Mouse (Mus musculus): ENCODE measurements around the gene A930033H14Rik.

The A930033H14Rik gene

DNA sequence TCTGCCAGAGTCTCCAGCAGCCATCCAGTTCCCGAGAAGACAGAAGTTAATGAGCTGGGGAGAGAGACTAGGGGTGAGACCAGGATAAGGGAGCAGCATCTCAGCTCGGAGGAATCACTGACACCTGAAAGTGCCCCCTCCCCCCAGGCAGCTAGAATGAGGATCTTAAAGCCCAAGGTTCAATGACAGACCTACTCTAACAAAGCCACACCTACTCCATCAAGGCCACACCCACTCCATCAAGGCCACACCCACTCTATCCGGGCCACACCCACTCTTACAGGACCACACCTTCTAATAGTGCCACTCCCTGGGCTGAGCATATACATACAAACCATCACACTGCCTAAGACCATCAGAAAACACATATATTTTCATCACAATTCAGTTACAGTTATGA is 24.3 kb upstream of the A930033H14Rik start:
- no peak for DNase-seq (ENCODE audit: low spot score)

DNA sequence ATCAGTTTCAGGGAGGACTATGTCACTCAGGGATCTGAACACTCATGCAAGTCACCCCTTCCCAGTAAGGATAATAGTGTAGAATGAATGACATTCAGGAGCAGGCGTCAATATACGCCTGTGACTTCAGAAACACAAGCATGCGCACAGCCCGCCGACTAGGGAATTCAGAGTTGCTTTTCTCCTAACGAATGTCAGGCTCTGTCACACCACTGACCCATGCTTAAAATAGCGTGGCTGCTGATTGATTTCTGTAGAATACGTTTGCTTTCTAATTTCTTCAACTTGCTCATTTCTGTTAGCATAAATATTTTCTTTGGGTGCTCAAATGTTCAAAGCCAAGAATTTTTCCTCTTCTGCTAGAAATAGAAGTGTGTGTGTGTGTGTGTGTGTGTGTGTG is 13.1 kb upstream of the A930033H14Rik start:
- no peak for DNase-seq (ENCODE audit: low spot score)

DNA sequence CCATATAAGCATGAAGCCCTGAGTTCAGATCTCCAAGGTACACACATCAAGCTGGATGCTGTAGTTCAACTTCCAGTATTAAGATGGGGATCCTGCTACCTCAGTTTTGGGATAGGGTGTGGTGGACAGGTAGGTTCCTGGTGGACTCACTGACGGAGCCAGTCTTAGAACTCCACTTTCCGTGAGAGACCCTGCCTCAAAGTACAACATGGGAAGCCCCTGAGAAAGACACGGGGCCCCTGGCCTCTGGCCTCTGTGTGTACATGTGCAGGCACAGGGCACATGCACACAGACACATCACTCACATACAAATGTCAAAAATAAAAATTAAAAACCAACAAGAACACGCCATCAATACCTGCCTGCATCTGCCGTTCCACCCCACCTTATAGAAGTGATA is 12.6 kb upstream of the A930033H14Rik start:
- DNase-seq (ENCODE audit: low spot score), result no peak

DNA sequence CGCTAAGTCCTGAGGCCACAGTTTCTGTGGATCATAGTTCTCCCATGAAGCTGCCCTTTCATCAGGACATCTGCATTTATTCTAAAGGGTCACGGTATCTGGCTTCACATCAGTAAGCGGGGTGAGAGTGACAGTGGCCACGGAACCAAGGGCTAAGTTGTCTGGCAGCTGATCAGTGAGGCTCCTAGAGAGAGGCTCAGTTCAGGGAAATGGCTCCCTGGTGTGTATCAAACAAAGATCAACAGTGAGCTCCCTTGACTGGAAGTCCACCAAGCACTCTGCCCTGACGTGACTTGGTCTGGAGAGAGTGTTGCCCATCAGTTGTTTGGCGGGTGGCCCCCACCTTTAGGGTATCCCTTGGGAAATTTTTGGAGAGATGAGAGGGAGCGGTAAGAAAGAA is 11.4 kb upstream of the A930033H14Rik start:
- no peak for DNase-seq (ENCODE audit: low spot score)

DNA sequence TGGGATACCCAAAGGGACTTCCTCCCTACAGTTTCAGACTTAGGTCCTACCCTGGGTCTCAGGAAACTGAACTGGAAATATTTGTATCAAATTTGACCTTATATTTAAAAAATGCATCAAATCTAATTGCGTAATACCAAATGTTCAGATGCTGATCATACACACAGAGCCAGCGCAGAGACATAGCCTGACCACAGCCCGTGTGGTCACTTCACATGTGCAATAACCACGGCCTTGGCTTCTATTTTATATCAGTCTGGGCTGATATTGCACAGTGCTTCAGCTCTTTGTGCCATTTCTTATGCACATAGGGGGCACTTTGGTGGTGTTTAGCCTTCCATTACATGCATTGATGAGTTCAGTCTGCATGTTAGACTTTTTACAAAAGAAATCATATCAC is 10.3 kb upstream of the A930033H14Rik start:
- DNase-seq (ENCODE audit: low spot score), result no peak

DNA sequence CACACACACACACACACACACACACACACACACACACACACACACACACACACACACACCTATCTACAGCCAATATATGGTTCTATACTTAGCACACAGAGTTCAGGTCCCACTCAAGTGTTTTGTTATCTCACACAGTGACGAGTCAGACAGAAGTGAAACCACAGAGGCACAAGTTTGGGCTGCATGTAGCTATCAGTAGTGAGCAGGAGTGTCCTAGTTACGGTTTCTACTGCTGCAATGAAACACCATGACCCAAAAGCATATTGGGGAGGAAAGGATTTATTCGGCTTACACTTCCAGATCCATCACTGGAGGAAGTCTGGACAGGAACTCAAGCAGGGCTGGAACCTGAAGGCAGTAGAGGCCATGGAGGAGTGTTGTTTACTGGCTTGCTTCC is 9.1 kb upstream of the A930033H14Rik start:
- no peak for DNase-seq (ENCODE audit: low spot score)

DNA sequence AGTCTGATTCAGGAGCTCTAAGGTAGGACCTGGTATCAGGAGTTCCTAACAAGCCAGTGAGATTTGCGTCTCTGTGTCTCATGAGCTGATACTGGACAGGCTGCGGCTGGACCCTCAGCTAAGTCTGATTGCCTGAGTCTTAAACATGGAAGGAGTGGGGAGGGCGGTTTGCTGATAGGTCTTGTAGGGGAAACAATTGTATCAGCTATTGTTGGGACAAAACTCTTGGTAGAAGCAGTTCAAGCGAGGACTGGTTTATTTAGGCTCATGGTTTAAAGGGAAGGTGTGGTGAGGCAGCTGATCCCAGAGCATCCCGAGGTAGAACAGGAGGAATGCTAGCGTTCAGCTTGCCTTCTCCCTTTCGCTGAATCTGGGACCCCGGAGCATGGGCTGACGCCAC is 8.2 kb upstream of the A930033H14Rik start:
- no peak for DNase-seq (ENCODE audit: low spot score)

DNA sequence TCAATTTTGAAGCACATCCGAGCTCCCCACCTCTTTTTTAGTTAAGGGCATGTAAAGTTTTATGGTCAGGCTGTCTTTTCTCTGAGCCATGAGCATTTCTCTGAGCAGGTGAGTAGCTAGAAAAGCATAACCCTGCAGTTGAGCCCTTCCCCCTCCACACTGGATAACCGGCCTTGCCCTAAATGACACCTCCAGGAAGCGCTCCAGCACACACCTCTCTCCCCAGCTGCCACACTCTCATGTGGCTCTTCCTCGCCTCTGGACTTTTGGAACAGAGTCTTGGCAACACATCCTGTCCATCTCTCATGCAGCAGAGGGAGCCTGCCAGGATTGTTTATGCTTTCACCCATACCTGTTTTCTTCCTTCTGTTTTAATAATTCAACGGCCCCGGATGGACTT is 7.4 kb upstream of the A930033H14Rik start:
- DNase-seq (ENCODE audit: low spot score), result no peak

DNA sequence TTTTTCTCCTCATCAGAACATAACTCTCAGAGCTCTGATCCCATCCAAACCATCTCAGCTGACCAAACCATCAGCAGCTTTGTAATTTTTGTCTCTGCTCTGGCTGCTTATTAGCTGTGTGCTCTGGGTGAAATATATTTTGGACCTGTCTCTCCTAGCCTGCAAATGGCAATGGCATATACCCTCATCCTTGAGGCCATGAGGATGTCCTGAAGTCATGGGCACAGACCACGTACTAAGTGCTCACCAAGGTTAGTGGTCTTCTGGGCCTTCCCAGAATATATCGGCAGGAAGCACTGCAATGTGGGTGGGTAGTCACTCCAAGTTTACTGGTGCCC is 6.4 kb upstream of the A930033H14Rik start:
- DNase-seq (ENCODE audit: low spot score), result no peak

DNA sequence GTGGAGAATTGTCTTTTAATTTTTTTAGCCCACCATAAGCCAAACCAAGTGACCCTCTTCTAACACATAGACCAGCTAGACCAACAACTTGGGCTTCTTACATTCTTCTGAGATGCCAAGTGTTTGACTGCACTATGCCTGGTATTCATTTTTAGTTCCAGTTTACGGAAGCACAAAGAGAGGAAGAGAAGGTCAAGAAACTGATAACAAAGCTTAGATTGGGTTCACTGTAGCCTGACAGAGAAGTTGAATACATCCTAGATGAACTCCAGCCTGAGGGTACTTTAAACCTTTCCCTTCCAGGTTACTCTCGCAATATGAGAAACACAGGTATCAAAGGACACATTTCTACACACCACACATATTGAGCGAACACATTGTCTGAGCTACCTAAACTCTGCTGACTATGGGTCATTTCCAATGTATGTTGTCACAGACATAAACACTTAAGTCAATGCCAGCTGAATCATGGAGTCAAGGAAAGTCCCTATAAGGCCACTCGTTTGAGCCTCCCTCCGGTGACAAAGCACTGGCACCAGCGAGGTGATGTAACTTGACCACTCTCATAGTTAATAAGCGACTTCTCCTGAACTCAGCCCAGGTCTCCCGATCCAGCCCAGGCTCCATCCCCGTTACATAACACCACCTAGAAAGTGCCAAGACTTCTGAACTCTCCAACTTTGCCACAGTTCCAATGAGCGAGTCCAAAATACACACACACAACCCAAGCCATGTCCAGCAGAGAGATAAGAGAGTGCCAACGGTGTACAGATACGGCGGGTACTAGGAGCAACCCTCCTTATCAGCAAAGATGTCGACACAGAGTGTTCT is 5.8 kb upstream of the A930033H14Rik start:
- DNase-seq (ENCODE audit: low spot score), result peak; percentile 19

DNA sequence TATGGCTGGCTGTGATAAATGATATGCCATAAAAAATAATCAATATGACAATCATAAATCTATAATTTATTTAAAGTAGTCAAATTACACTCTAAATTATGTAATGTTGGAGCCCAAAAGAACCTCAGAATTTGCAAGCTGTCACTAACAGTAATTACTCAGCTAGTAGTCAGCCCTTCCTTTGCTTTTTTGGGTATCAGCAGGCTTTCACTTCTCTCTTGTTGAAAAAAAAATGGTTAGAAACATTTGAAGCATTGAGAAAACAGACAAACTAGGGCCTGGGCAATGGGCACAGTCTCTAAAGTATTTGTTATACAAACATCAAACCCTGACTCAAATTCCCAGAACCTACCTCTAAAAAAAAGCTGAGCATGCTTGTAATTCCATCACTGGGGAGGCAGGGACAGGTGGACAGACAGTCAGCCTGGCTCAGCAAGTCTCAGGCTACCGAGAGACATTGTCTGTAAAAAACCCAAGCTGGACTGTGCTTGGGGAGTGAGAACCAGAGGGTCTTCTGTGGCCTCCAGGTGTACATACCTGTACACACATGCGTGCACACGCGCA is 4.3 kb upstream of the A930033H14Rik start:
- DNase-seq (ENCODE audit: low spot score), result no peak

DNA sequence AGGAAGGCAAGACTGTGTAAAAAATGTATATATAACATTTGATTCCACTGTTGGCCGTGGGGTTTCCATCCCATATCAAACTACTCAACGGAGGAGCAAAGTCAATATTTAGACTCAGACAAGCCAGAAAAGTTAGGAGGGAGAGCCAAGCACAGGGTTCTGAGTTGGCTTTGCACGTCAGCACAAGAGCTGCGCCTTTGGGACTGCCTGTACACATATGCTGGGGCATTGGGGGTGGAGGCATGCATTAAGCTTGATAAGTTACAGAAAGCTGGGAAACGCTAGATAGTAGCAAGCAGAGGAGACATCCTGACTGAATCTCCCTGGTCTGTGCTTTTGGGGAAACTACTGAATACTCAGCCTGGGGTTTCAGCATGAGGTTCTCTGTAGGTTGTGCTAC is 1.1 kb upstream of the A930033H14Rik start:
- no peak for DNase-seq (ENCODE audit: low spot score)

DNA sequence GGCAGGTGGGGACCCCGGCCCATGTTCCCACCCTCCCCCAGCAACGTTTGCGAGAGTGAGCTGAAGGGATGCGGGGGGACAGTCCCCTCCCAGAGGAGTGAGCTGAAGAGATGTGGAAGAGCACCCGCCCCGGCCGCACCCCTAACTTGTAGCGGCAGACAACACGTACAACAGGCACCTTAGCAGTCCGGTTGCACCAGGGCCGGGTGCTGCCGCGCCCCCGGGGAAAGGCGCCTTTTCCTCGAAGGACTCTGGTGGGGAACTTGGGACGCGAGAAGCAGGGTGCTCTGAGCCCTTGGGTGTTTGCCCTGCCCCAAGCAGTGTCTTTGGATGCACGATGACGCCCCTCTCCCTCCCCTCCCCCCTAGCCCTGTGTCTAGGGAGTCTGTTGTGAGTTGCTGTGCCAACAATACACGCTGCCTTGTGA is 566 bp upstream of the A930033H14Rik start:
- DNase-seq (ENCODE audit: low spot score), result peak; percentile 34

DNA sequence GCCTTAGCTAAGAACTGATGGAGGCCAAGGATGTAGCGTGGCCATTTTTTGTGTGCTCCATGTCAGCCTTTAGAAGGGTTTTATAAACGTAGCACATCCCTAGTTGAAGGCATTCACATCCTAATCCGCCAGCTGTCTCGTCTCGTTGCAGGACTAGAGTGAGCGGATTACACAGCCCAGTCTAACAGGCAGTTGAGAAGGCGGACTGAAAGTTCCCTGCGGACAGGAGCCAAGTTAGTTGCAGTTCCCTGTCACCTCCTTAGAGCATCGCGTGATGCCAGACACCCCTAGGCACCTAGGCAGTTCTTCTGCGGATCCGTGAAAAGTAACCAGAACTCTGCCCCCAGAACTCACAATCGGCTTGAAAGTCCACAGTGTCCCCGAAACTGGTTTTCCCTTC is 922 bp downstream of the A930033H14Rik start:
- peak; percentile 22 for DNase-seq (ENCODE audit: low spot score)

DNA sequence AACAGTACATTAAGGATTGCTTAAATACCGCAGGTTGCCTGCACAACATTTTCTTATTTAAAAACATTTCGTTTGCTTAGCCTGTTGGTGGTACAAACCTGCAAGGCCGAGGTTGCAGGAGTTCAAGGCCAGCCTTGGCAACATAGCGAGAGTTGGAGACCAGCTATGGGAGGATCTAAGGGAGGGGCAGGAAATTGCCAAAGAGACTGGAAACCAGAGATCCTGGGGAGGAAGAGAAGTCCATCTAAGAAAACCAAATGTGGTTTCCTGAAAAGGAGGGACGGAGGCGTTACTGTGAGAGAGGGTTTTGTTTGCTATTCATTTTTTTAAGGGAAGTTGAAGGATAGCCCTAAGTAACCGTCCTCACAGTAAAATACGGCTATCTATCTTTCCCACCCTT is 1.3 kb downstream of the A930033H14Rik start:
- DNase-seq (ENCODE audit: low spot score), result no peak

DNA sequence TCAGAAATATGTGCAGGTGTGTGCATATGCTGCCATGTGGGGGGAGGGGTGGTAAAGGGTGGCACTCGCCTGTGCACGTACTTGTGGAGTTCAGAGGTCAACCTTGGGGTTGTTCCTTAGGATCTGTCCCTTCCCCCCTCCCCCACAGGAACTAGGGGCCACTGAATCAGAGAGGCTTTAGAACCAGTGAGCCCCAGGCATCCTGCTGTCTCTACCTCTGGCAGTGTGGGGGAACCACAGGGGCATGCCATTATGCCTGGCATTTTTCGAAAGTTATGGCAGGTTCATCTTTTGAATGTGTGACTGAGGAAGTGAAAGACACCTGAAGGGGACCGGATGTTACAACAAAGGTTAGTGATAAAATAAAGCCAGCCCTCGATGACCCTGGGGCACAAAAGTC is 2.2 kb downstream of the A930033H14Rik start:
- no peak for DNase-seq (ENCODE audit: low spot score)

DNA sequence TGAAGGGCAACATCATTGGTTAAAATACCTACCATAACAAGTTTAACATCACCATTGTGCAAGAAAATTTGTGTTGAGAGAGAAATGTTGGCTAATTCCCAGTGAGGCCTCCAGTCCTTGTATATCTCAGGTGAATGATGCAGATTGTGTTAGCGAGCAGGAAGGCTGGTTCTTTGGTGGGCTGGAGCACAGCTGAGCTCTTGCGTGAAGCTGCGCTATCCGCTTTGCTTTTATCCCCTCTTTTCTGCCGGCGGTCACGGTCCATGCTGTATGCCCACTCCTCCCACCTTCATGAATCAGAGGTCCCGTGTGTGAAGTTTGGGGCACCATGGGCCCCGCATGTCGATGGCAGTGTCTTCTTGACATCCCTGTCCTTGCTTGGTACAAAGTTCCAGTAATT is 2.9 kb downstream of the A930033H14Rik start:
- DNase-seq (ENCODE audit: low spot score), result no peak

DNA sequence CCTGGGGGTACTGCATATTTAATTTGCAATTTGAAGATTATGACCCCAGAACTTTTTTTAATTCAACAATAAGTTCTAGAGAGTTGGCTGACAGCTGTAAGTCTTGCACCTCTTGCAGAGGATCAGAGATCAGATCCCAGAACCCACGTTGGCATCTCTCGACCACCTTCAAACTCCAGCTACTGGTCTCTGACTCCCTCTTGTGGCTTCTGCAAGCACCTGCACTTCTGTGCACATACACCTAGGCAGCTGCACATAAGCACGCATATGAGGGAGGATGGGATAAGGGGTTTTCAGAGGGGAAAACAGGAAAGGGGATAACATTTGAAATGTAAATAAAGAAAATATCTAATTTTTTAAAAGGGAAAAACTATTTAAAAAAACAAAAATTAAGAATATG is 4.2 kb downstream of the A930033H14Rik start:
- no peak for DNase-seq (ENCODE audit: low spot score)

DNA sequence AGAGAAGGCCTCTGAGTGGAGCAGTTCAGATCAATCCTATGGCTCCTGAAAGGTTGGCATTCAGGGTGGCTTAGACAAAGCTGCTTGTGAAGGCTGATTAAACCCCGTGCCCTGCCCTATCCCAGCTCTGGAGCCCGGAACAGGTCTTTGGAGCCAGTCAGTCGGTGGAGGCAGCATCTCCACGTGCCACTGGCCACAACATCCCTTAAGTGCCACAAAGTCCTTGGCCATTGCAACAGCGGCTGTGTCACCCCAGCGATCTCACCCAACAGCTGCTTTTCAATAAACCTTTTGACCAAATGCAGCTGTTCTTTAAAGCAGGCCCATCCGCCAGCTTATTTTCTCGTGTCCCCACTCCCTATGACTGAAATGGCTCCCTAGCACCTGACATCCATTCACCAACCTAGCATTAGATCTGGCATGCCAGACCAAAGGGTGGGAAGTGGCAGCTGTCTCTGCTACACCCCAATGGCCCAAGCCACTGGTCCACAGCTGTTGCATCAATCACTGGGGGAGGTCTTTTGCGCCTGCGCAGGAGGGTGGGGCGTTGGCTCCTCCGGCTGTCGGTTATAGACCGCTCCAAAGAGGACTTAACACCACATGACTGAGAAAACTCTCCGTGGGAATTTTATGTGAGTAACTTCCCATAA is 4.8 kb downstream of the A930033H14Rik start:
- no peak for DNase-seq (ENCODE audit: low spot score)

DNA sequence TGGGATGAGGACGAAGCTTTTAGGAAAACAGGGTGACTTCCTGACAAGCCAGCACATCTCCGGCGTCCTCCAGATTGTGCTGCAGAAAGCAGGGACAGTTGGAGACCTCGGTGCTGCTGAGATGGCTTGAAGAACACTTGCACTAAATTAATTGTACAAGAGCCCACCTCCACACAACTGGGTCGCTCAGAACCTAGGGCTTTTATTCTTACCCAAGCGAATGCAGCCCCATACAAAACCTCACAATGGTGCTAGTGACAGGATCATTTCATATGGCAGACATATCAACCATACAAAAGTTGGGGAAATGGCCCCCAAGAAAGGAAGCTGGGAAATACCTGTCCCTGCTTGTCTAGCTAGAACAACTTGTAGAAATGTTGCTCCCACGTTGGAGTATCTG is 5.4 kb downstream of the A930033H14Rik start:
- no peak for DNase-seq (ENCODE audit: low spot score)

DNA sequence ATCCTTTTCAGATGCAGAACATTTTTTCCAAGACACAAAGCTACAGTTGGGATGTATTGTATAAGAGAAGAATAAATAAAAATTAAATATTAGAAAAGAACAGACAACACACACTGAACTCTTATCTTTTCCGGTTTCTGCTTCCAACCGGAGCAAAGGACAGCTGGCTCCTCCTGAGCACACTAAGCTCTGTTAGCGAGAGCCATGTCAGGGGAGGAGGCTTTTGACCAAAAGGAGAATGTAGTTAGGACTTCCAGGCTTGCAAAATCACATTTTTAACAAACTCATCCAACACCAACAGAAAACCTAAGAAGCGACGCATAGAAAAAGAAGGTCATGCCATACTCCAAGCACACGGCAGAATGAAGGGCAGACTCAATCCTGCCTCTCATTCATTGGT is 6.8 kb downstream of the A930033H14Rik start:
- no peak for DNase-seq (ENCODE audit: low spot score)

DNA sequence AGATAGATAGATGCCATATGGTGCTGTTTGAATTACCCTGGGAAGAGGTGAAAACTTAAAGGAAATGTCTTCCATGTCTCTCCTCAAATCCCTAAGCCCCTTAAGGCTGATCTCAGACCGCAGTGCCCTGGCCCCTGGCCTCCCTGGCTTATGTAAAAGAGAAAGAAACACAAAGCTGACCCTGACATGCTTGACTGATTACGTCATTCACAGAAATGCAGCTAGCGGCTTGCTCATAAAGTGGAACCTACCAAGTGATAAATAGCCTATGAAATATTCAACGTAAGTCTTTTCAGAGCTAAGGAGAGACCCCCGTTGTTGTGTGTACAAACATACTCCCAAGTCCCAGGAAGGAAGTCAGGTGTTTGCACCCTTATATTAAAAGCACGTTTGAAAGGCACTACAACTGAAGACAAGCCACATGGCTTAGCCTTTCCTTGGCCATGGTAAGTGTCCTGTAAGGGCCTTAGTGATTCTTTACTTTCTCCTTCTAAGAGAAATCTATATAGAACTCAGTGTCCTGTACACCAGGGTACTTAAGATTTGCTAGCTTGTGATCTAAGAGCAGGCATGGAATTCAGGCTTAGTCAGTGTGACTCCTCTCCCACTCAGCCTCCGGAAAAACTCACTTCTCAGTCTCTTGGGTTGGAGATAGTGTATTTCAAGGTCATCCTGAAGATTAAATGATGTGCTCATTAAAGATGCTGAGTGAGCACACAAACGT is 8.1 kb downstream of the A930033H14Rik start:
- no peak for DNase-seq (ENCODE audit: low spot score)

DNA sequence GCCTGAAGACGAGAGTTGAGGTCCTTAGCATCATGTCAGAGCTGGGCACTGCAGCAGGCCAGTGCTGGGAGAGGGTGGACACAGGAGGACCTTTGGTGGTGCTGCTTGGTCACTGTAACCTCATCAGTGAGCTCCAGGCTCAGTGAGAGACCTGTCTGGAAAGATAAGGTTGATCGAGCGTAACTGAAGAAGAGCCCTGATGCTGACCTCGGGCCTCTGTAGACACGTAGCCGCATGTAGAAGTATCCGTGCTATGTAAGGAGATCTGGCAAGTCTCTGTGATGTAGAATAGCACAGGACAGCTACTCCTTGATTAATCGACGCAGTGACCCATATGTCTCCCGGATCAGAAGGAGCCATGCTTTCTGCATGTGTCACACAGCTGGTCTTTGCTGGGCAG is 19.2 kb downstream of the A930033H14Rik start:
- DNase-seq (ENCODE audit: low spot score), result no peak

All from urinary bladder, postnatal 25 days (tissue).